Mouse (Mus musculus): ENCODE measurements around the gene Ptgdr2.

- TF ChIP-seq GATA1 (IDR thresholded peaks at IDR 0.05; ENCODE audit: borderline replicate concordance, low read length) (no peak), FLI1 (IDR thresholded peaks at IDR 0.05; ENCODE audit: low read length) (no peak)
Observed at GRCm38 (mm10) chr19:10968578-10968977, 31.6 kb downstream of the Ptgdr2 start.
